Mouse (Mus musculus) heart, postnatal 0 days (tissue): ENCODE measurements around the gene Gm10663. TPM values are rescaled to one million over a fixed set of nuclear protein-coding genes. Genes with fewer than 3 reads are reported as not detected.

Source experiments
- ATAC-seq: fragments of 200-750 bp; cut with Nextera tagmentation; 2 replicates; pipeline ENCODE4 v1.8.0; 2017; ENCODE audit warnings: low read depth, moderate number of reproducible peaks, moderate library complexity; ENCODE audit not compliant: insufficient read depth
- DNase-seq: peaks from one replicate; pipeline ENCODE4 v3.0.0-alpha.2; 2016; ENCODE audit warnings: low spot score
- H3K27ac ChIP-seq: fragments of 300-500 bp; sonication (generic); 2 replicates; pipeline ENCODE4 v1.5.1; 2014; ENCODE audit warnings: low read depth, mild to moderate bottlenecking
- H3K27me3 ChIP-seq: fragments of 300-500 bp; sonication (generic); 2 replicates; pipeline ENCODE4 v1.6.1; 2014; ENCODE audit warnings: low read length, mixed read lengths; ENCODE audit not compliant: control insufficient read depth, insufficient read depth
- H3K36me3 ChIP-seq: fragments of 300-500 bp; sonication (generic); replicated peaks from 2 replicates; pipeline ENCODE4 v1.6.1; 2014; ENCODE audit warnings: low read length, mixed read lengths; ENCODE audit not compliant: control insufficient read depth, insufficient read depth
- H3K4me1 ChIP-seq: fragments of 300-500 bp; sonication (generic); 2 replicates; pipeline ENCODE4 v1.6.1; 2014; ENCODE audit warnings: antibody characterized with exemption; ENCODE audit not compliant: control insufficient read depth, insufficient read depth
- H3K4me2 ChIP-seq: fragments of 300-500 bp; sonication (generic); 2 replicates; pipeline ENCODE4 v1.6.1; 2014; ENCODE audit warnings: low read depth, mild to moderate bottlenecking, low read length, moderate library complexity
- H3K4me3 ChIP-seq: fragments of 300-500 bp; sonication (generic); 2 replicates; pipeline ENCODE4 v1.5.1; 2014; ENCODE audit warnings: low read depth, low read length
- H3K9ac ChIP-seq: fragments of 300-500 bp; sonication (generic); replicated peaks from 2 replicates; pipeline ENCODE4 v1.6.1; 2014; ENCODE audit warnings: low read depth, low read length, mixed read lengths
- H3K9me3 ChIP-seq: fragments of 300-500 bp; sonication (generic); replicated peaks from 2 replicates; pipeline ENCODE4 v1.6.1; 2016; ENCODE audit warnings: low read length; ENCODE audit not compliant: control insufficient read depth
- CTCF ChIP-seq: IDR thresholded peaks from 2 replicates; pipeline ENCODE4 v1.5.1; 2016; ENCODE audit warnings: antibody characterized with exemption, control low read depth, low read depth
- EP300 ChIP-seq: IDR thresholded peaks from 2 replicates; pipeline ENCODE4 v1.6.1; 2016; ENCODE audit warnings: antibody characterized with exemption, low read depth
- WGBS: fragments of 180-500 bp; shearing (Covaris S2); extraction: QIAGEN DNeasy Blood & Tissue Kit; methylation state at CpG from one replicate; pipeline ENCODE4 v1.1.7; 2014; 5-methylcytosine and 5-hydroxymethylcytosine counted together
- polyA plus RNA-seq: library from polyadenylated mRNA; unstranded; fragments of >200 nt; fragmentation: Nextera tagmentation; extraction: Ambion mirVana; gene quantifications from 2 replicates; pipeline ENCODE4 v1.2.1, GENCODE M21; 2015
- total RNA-seq: library from RNA; depleted of rRNA; stranded (reverse); fragments of >200 nt; gene quantifications from 2 replicates; pipeline ENCODE4 v1.2.3, GENCODE M21; 2014; ENCODE audit warnings: low replicate concordance; rRNA removed

Gene Gm10663
- total RNA-seq (not detected in 2 replicates), polyA plus RNA-seq (not detected in 2 replicates)

GRCm38 (mm10) chr8:65074733-65075132 lies at the start of gene Gm10663:
TSS of gene Gm10663 (plus strand) at chr8:65075033.
- no peak within 1 kb of the TSS for H3K9ac ChIP-seq
- H3K27me3 ChIP-seq, result no peaks in the 10 kb centered on the region
- no peak within 1 kb of the TSS for H3K27ac ChIP-seq
- no peak for ATAC-seq
- 82% methylated on average over 2 of the region's 2 CpGs for WGBS
- TF ChIP-seq EP300, result no peak
- no peak for TF ChIP-seq CTCF
- no peak for DNase-seq
- no peaks in the 10 kb centered on the region for H3K4me1 ChIP-seq
- H3K4me2 ChIP-seq, result no peak within 1 kb of the TSS
- H3K36me3 ChIP-seq, result no peaks in the 10 kb centered on the region
- H3K4me3 ChIP-seq, result no peak within 1 kb of the TSS
- no peaks in the 10 kb centered on the region for H3K9me3 ChIP-seq

- H3K9me3 ChIP-seq, result no peaks in the 10 kb centered on the region
- WGBS, result 79% methylated on average over 12 of the region's 12 CpGs
- H3K27me3 ChIP-seq, result no peaks in the 10 kb centered on the region
- H3K36me3 ChIP-seq, result no peaks in the 10 kb centered on the region
- no peak overlapping the region for H3K4me2 ChIP-seq
- DNase-seq, result no peak
- no peak overlapping the region for H3K9ac ChIP-seq
- no peak for ATAC-seq
- TF ChIP-seq CTCF, result no peak
- TF ChIP-seq EP300, result no peak
- H3K27ac ChIP-seq, result no peak overlapping the region
- no peak overlapping the region for H3K4me3 ChIP-seq
- no peaks in the 10 kb centered on the region for H3K4me1 ChIP-seq
Measured at GRCm38 (mm10) chr8:65028959-65029686, 45.7 kb upstream of the Gm10663 start.

GRCm38 (mm10) chr8:65029776-65030175 lies 45.1 kb upstream of the Gm10663 start:
- H3K9ac ChIP-seq, result no peak overlapping the region
- H3K27me3 ChIP-seq, result no peaks in the 10 kb centered on the region
- 80% methylated on average over 4 of the region's 4 CpGs for WGBS
- ATAC-seq, result no peak
- H3K27ac ChIP-seq, result no peak overlapping the region
- no peaks in the 10 kb centered on the region for H3K36me3 ChIP-seq
- H3K4me3 ChIP-seq, result no peak overlapping the region
- H3K9me3 ChIP-seq, result no peaks in the 10 kb centered on the region
- no peaks in the 10 kb centered on the region for H3K4me1 ChIP-seq
- DNase-seq, result no peak
- no peak for TF ChIP-seq CTCF
- no peak for TF ChIP-seq EP300
- no peak overlapping the region for H3K4me2 ChIP-seq

GRCm38 (mm10) chr8:65030735-65031485 lies 43.9 kb upstream of the Gm10663 start:
- Histone ChIP-seq H3K4me1 (0 out of 2 replicates have a peak, but pooled peaks cover 6% of the 10 kb centered on the region), H3K27ac (no peak overlapping the region), H3K4me3 (no peak overlapping the region), H3K9me3 (no peaks in the 10 kb centered on the region), H3K27me3 (no peaks in the 10 kb centered on the region), H3K36me3 (no peaks in the 10 kb centered on the region), H3K9ac (no peak overlapping the region), H3K4me2 (no peak overlapping the region)
- DNase-seq (no peak), ATAC-seq (no peak)
- WGBS, result 68% methylated on average over 4 of the region's 4 CpGs
- no peak for TF ChIP-seq CTCF
- TF ChIP-seq EP300, result no peak

- DNase-seq (no peak), ATAC-seq (no peak)
- WGBS, result 90% methylated on average over 1 of the region's 1 CpGs
- Histone ChIP-seq H3K9me3 (no peaks in the 10 kb centered on the region), H3K4me2 (no peak overlapping the region), H3K27ac (no peak overlapping the region), H3K36me3 (no peaks in the 10 kb centered on the region), H3K4me1 (0 out of 2 replicates have a peak, but pooled peaks cover 11% of the 10 kb centered on the region), H3K9ac (no peak overlapping the region), H3K27me3 (no peaks in the 10 kb centered on the region), H3K4me3 (no peak overlapping the region)
- TF ChIP-seq CTCF, result no peak
- no peak for TF ChIP-seq EP300
Measured at GRCm38 (mm10) chr8:65032107-65032506, 42.7 kb upstream of the Gm10663 start.
